Mouse (Mus musculus) myocyte (in vitro differentiated cells): ENCODE results near the gene Pcnx3. TPM values are rescaled to one million over a fixed set of nuclear protein-coding genes. Genes with fewer than 3 reads are reported as not detected.
A peak's percentile ranks its signal among the peaks of the same experiment; 100 is the strongest.

ENCODE experiments used
- H3K27me3 ChIP-seq: one replicate; pipeline ENCODE4 v1.6.1; 2011; ENCODE audit not compliant: control insufficient read depth, insufficient read depth, insufficient read length
- H3K36me3 ChIP-seq: one replicate; pipeline ENCODE4 v1.6.1; 2011; ENCODE audit not compliant: control insufficient read depth, insufficient read depth
- H3K4me2 ChIP-seq: one replicate; pipeline ENCODE4 v1.6.1; 2011; ENCODE audit warnings: low read depth, control low read depth
- H3K4me3 ChIP-seq: one replicate; pipeline ENCODE4 v1.5.1; 2011; ENCODE audit warnings: mild to moderate bottlenecking, control low read depth, moderate library complexity
- H3K79me2 ChIP-seq: one replicate; pipeline ENCODE4 v1.6.1; 2011; ENCODE audit not compliant: control insufficient read depth, insufficient read depth
- H3ac ChIP-seq: one replicate; pipeline ENCODE4 v1.6.1; 2011; ENCODE audit not compliant: control insufficient read depth, insufficient read length
- CEBPB ChIP-seq: IDR thresholded peaks from 2 replicates; pipeline ENCODE4 v1.6.1; 2011; ENCODE audit warnings: mild to moderate bottlenecking, moderate library complexity; ENCODE audit not compliant: poor library complexity, insufficient read depth, severe bottlenecking
- E2F4 ChIP-seq: IDR thresholded peaks from one replicate; pipeline ENCODE4 v1.6.1; 2011; ENCODE audit warnings: mild to moderate bottlenecking, control low read depth, moderate library complexity; ENCODE audit not compliant: insufficient read depth
- MAX ChIP-seq: IDR thresholded peaks from one replicate; pipeline ENCODE4 v1.6.1; 2011; ENCODE audit warnings: low read depth, mild to moderate bottlenecking, control low read depth
- MYOD1 ChIP-seq, 3 experiments: IDR thresholded peaks; one replicate each; pipeline ENCODE4 v1.6.1; 2011; ENCODE audit warnings: control low read depth in 2 of 3, low read depth in 2 of 3, mild to moderate bottlenecking in 2 of 3, moderate library complexity in 1 of 3; ENCODE audit not compliant: insufficient read length in 2 of 3, control insufficient read depth in 1 of 3
- MYOG ChIP-seq, 3 experiments: IDR thresholded peaks; one replicate each; pipeline ENCODE4 v1.6.1; 2011; ENCODE audit warnings: control low read depth in 2 of 3, low read depth in 2 of 3, mild to moderate bottlenecking in 2 of 3; ENCODE audit not compliant: insufficient read length in 2 of 3, control insufficient read depth in 1 of 3, insufficient read depth in 1 of 3
- POLR2A ChIP-seq: IDR thresholded peaks from one replicate; pipeline ENCODE4 v1.6.1; 2011; ENCODE audit warnings: low read depth, mild to moderate bottlenecking, control low read depth, moderate library complexity; ENCODE audit not compliant: insufficient read length
- POLR2AphosphoS2 ChIP-seq: IDR thresholded peaks from one replicate; pipeline ENCODE4 v1.6.1; 2011; ENCODE audit warnings: low read depth, control low read depth; ENCODE audit not compliant: insufficient read length
- REST ChIP-seq: IDR thresholded peaks from one replicate; pipeline ENCODE4 v1.6.1; 2011; ENCODE audit warnings: mild to moderate bottlenecking, control low read depth, moderate library complexity; ENCODE audit not compliant: insufficient read depth, insufficient read length
- SRF ChIP-seq: IDR thresholded peaks from one replicate; pipeline ENCODE4 v1.6.1; 2011; ENCODE audit warnings: low read depth; ENCODE audit not compliant: control insufficient read depth, insufficient read length
- TCF12 ChIP-seq: IDR thresholded peaks from one replicate; pipeline ENCODE4 v1.6.1; 2011; ENCODE audit warnings: mild to moderate bottlenecking, control low read depth; ENCODE audit not compliant: poor library complexity, insufficient read depth, severe bottlenecking
- TCF3 ChIP-seq: IDR thresholded peaks from one replicate; pipeline ENCODE4 v1.6.1; 2011; ENCODE audit warnings: low read depth, control low read depth; ENCODE audit not compliant: insufficient read length
- USF1 ChIP-seq: IDR thresholded peaks from one replicate; pipeline ENCODE4 v1.6.1; 2011; ENCODE audit warnings: low read depth, mild to moderate bottlenecking, control low read depth, moderate library complexity
- polyA plus RNA-seq: library from polyadenylated mRNA; unstranded; fragments of >200 nt; fragmentation: generic; extraction: Trizol; gene quantifications from one replicate; pipeline ENCODE4 v1.2.1, GENCODE M21; 2012; ENCODE audit warnings: missing spikeins

Pcnx3 gene
- polyA plus RNA-seq, 1 experiment, result 34.9 TPM

DNA sequence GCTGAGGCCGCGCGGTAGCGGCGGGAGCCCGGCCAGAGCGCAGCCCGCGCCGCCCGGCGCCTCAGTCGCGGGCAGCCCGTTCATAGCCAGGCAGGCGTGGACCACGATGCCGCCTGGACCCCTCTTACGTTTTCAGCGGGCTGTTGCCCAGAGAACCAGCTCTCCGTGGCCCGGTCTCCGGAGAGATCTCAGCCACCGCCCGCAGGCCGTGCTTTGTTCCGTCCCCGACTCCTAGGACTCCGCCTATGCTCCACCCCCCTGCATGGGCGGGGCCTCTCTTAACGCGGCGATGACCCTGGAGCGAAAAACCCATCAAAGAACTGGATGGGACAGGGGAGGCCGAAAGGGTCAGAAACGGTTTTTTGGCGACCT, 40.7 kb upstream of the Pcnx3 start, which contains the start of gene Fam89b:
Gene Fam89b (minus strand): TSS at position 210 of the 372 bp plus-strand sequence.
- no peaks in the 10 kb centered on the region for H3K27me3 ChIP-seq
- peak within 1 kb of the TSS; percentile 93 for H3K4me3 ChIP-seq
- H3ac ChIP-seq, result peak within 1 kb of the TSS; percentile 63
- no peaks in the 10 kb centered on the region for H3K36me3 ChIP-seq
- H3K4me2 ChIP-seq, result peak within 1 kb of the TSS; percentile 97
- TF ChIP-seq E2F4 (no peak), POLR2A (peak; percentile 90), POLR2AphosphoS2 (peak; percentile 84), TCF12 (no peak)
- peaks cover 50% of the 10 kb centered on the region for H3K79me2 ChIP-seq

DNA sequence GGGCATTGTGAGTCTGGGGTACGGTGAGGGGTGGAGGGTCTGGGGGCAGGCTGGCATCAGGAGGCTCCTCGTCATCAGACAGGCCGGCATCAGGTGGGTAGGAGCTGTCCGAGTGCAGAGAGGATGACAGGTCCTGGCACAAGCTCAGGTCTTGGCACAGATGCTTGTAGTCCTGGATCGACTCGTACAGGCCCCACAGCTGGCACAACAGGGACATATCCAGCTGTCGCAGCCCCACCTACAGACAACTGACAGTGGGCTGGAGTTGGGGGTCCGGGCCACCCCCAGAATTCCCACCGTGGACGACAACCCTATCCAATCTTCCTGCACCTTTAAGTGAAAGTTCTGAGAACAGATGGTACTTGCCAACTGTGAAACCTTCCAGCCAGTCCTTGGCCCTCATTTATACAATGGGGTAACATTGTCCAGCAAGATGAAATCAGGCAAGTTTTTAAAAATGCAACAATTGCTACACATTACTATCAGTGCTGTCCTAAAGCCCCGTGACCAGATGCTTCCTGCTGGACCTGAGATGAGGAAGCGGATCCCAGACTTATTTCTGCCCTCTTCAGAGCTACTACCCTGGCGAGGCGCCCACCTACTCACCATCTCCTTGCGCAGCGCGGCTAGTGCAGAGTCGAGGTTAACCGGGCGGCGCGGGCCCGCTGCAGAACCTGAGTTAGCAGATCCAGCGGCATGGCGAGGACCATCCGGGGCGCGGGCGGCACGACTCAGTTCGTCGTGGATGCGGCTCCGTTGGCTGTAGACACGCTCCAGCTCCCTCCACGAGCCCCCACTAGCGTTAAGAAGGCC, 40.1 kb upstream of the Pcnx3 start:
- Histone ChIP-seq H3K27me3 (no peaks in the 10 kb centered on the region), H3K4me3 (peak overlapping the region; percentile 93), H3K36me3 (peaks cover 3% of the 10 kb centered on the region), H3ac (peak overlapping the region; percentile 63), H3K4me2 (peak overlapping the region; percentile 97), H3K79me2 (peaks cover 55% of the 10 kb centered on the region)
- TF ChIP-seq CEBPB (no peak), E2F4 (no peak), POLR2AphosphoS2 (peak; percentile 87), SRF (no peak), TCF3 (no peak), USF1 (no peak), REST (no peak), MYOG (IDR thresholded peaks at IDR 0.05; ENCODE audit: control insufficient read depth in 1 of 3, insufficient read depth in 1 of 3, insufficient read length in 2 of 3, low read depth in 2 of 3) (peak in 2 of 3 experiments; percentile 14 to 48), MYOD1 (IDR thresholded peaks at IDR 0.05; ENCODE audit: control insufficient read depth in 1 of 3, insufficient read length in 2 of 3, low read depth in 2 of 3) (peak in 1 of 3 experiments; percentile 32), POLR2A (no peak), MAX (no peak), TCF12 (no peak)

DNA sequence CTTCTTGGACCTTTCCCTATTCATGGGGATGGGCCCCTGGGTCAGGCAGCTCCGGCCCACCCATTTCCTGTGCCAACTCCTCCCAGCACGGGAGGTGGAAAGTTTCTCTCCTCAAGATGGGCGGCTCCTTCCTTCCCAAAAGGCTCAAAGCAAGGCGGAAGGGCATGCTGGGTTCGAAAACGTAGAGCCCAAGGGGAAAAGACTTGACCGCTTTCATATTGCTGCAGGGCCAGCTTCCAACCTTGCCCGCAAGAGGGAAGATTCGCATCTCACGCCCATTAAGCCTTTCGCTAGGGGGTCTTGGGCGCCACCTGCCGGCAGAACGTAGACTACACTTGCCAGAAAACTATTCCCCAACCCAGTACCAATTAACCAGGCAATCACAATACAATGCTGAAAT, 39.0 kb upstream of the Pcnx3 start:
- Histone ChIP-seq H3K79me2 (peaks cover 67% of the 10 kb centered on the region), H3K4me3 (peak overlapping the region; percentile 93), H3K4me2 (peak overlapping the region; percentile 97), H3K36me3 (peaks cover 14% of the 10 kb centered on the region), H3ac (peak overlapping the region; percentile 63), H3K27me3 (no peaks in the 10 kb centered on the region)
- no peak for TF ChIP-seq SRF
- TF ChIP-seq POLR2AphosphoS2, result peak; percentile 11

DNA sequence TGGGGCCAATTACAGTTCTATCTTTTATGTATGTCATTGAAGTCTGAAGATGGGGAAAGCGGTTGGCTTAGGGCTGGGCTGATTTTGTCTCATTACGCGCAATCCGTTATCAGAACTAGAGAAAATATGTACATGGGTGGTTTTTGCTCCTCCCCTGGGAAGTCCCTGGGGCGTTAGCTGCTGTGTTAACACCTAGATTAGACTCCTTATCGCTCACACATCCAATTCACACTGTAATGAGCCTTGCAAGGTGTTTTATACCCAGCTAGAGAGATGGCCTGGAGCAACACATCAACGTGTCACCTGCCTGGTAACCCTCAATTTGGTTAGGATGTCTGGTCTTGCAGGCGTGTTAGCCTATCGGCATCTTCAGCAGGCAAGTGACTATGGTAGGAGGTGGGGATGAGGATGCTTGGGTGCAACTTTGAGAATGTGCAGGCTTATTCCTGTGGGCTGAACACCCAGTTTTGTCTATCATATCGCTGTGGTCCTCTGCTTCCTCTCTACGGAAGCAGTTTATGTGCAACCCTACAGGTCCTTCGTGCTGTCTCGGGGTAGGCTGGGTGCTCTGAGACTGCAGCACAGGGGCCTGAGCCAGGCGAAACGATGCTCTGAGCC, 38.4 kb upstream of the Pcnx3 start:
- H3K79me2 ChIP-seq, result peaks cover 73% of the 10 kb centered on the region
- H3K4me3 ChIP-seq, result peak overlapping the region; percentile 93
- TF ChIP-seq CEBPB (no peak), MAX (no peak), POLR2AphosphoS2 (peak; percentile 11), TCF3 (no peak), SRF (no peak), POLR2A (no peak), MYOD1 (IDR thresholded peaks at IDR 0.05; ENCODE audit: control insufficient read depth in 1 of 3, insufficient read length in 2 of 3, low read depth in 2 of 3) (no peak)

DNA sequence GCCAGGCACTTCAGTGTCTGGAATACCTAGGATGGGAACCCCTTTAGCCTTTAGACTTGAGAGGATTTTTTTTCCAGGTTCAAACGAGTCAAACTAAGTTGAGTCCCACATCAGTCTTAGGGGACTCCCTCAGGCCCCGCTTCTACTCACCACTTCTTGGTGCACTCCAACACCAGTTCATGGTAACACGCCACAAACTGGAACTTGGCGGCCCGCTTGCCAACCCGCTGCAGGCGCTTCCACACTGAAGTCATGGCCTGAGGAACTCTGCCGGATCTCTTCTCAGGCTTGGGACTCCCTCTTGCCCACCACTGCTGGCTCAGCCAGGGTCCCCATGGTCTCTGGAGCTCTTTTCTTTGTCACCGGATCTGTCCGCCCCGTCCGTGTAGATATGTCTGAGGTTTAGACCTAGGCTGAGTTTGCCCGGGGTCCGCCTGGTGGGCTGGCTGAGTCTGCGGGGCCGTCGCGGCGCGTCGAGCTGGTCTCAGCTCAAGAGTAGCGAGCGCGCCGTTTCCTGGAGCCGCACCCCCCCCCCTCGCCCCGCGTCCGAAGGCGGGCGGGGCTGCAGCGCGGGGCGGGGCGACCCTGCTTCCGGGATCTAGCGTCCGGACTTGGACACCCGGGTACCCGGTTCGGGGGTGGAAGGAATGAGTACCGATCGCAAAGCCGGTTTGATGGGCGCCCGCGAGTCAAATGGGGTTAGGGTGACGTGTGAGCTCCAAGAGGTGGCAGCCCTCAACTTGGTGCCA, 37.2 kb upstream of the Pcnx3 start, which contains the start of gene Ehbp1l1:
Gene Ehbp1l1 (minus strand): TSS at position 551 of the 749 bp plus-strand sequence.
- Histone ChIP-seq H3K4me3 (peak within 1 kb of the TSS; percentile 93), H3K27me3 (no peaks in the 10 kb centered on the region), H3K4me2 (peak within 1 kb of the TSS; percentile 100), H3K36me3 (peaks cover 26% of the 10 kb centered on the region), H3K79me2 (peaks cover 67% of the 10 kb centered on the region), H3ac (peak within 1 kb of the TSS; percentile 15)
- no peak for TF ChIP-seq E2F4
- no peak for TF ChIP-seq MAX
- TF ChIP-seq MYOD1 (IDR thresholded peaks at IDR 0.05; ENCODE audit: control insufficient read depth in 1 of 3, insufficient read length in 2 of 3, low read depth in 2 of 3), result peak in 1 of 3 experiments; percentile 4
- TF ChIP-seq CEBPB, result no peak
- TF ChIP-seq TCF3, result no peak
- peak; percentile 71 for TF ChIP-seq POLR2AphosphoS2
- peak; percentile 83 for TF ChIP-seq POLR2A

More for the DNA sequence above, 38.4 kb upstream of the Pcnx3 start:
- Histone ChIP-seq H3K27me3 (no peaks in the 10 kb centered on the region), H3ac (no peak overlapping the region), H3K36me3 (peaks cover 19% of the 10 kb centered on the region), H3K4me2 (peak overlapping the region; percentile 97)
